Mouse (Mus musculus) CH12.LX (cell line): Measurements from ENCODE around the gene Ccnl1.

Experiments used
- CHD1 ChIP-seq: IDR thresholded peaks from 2 replicates; pipeline ENCODE4 v1.6.1; 2012; ENCODE audit warnings: low read depth, low read length, improper control_type of control experiment, inconsistent platforms
- CTCF ChIP-seq, 2 experiments: IDR thresholded peaks in 1 of 2; conservative IDR thresholded peaks in 1 of 2; 2 replicates each; pipeline ENCODE4 v1.5.1; 2011 to 2012; ENCODE audit warnings: low read depth in 2 of 2, low read length in 2 of 2, improper control_type of control experiment in 1 of 2, inconsistent platforms in 1 of 2, mild to moderate bottlenecking in 1 of 2, moderate library complexity in 1 of 2
- EP300 ChIP-seq: IDR thresholded peaks from 2 replicates; pipeline ENCODE4 v1.6.1; 2011; ENCODE audit warnings: low read length, improper control_type of control experiment
- ETS1 ChIP-seq: conservative IDR thresholded peaks from 2 replicates; pipeline ENCODE4 v1.6.1; 2012; ENCODE audit warnings: low read depth, mild to moderate bottlenecking, inconsistent platforms, low read length, improper control_type of control experiment, moderate library complexity
- POLR2AphosphoS2 ChIP-seq: IDR thresholded peaks from 2 replicates; pipeline ENCODE4 v1.6.1; 2011; ENCODE audit warnings: low read depth, low read length, improper control_type of control experiment

DNA sequence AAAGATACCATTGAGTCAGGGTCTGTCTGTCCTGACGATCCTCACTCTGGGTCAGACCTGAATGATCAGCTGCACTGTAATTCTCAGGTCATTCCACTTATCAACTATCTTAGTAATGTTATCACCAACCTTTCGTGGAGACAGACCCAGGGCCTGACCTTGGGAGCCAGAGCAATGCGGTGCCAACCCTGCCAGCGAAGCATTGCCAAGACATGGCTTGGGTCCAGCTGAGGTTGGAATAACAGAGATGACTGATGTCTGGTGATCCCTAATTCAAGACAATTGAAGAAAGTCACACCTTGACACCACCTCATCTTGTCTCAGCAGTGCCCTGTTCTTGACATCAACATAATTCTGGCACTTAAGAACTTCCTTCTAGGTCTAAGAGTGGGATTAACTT is 24.3 kb downstream of the Ccnl1 start:
- no peak for TF ChIP-seq CTCF (conservative IDR thresholded peaks at IDR 0.05 in 1 of 2, IDR thresholded peaks at IDR 0.05 in 1 of 2; ENCODE audit: low read depth in 2 of 2, low read length in 2 of 2)
- TF ChIP-seq EP300: no peak
- no peak for TF ChIP-seq POLR2AphosphoS2
- no peak for TF ChIP-seq ETS1
- TF ChIP-seq CHD1: no peak
